17 mouse cellular contexts compared by ENCODE assay signal in genomic region chr7:52120189-52120588, GRCm38 (mm10).
"Had no signal": no experiment of that assay in that cellular context is flagged by ENCODE, and none has a peak within 500 bp of the region (broad histone marks: within the 10 kb centered on the region; RNA-seq: fewer than 3 reads in every experiment).

No protein-coding gene starts in this region.

- H3K9me3 ChIP-seq: heart, embryonic 10.5 days; heart, embryonic 12.5 days; heart, embryonic 13.5 days; heart, embryonic 15.5 days; hindbrain, embryonic 10.5 days; hindbrain, embryonic 12.5 days; hindbrain, embryonic 13.5 days; hindbrain, embryonic 15.5 days; kidney, embryonic 15.5 days had no signal

- H3K27ac ChIP-seq: heart, embryonic 10.5 days; heart, embryonic 13.5 days; heart, embryonic 15.5 days; hindbrain, embryonic 10.5 days; hindbrain, embryonic 12.5 days; hindbrain, embryonic 13.5 days; hindbrain, embryonic 14.5 days; hindbrain, embryonic 15.5 days; hindbrain, postnatal 0 days; kidney, embryonic 15.5 days; kidney, postnatal 0 days; layer of hippocampus, adult 2 months; left cerebral cortex, adult 2 months had no signal

- ATAC-seq: hindbrain, embryonic 16.5 days; hindbrain, postnatal 0 days; inflammation-experienced regulatory T-cells, adult 6 months had no signal

- H3K4me2 ChIP-seq: heart, embryonic 11.5 days; heart, embryonic 12.5 days; heart, embryonic 13.5 days; heart, embryonic 15.5 days; hindbrain, embryonic 12.5 days; hindbrain, embryonic 13.5 days; hindbrain, embryonic 14.5 days; hindbrain, embryonic 15.5 days; kidney, embryonic 15.5 days had no signal

- H3K4me3 ChIP-seq: heart, embryonic 10.5 days; heart, embryonic 12.5 days; heart, embryonic 13.5 days; heart, embryonic 15.5 days; hindbrain, embryonic 10.5 days; hindbrain, embryonic 12.5 days; hindbrain, embryonic 13.5 days; hindbrain, embryonic 15.5 days; kidney, embryonic 15.5 days; layer of hippocampus, adult 2 months; left cerebral cortex, adult 2 months had no signal

- H3K27me3 ChIP-seq: heart, embryonic 12.5 days; heart, embryonic 13.5 days; heart, embryonic 15.5 days; hindbrain, embryonic 12.5 days; hindbrain, embryonic 13.5 days; hindbrain, embryonic 15.5 days; kidney, embryonic 15.5 days had no signal

- H3K9ac ChIP-seq: heart, embryonic 12.5 days; heart, embryonic 13.5 days; heart, embryonic 15.5 days; hindbrain, embryonic 12.5 days; hindbrain, embryonic 13.5 days; hindbrain, embryonic 14.5 days; hindbrain, embryonic 15.5 days; kidney, embryonic 15.5 days had no signal

- H3K36me3 ChIP-seq: heart, embryonic 10.5 days; heart, embryonic 12.5 days; heart, embryonic 13.5 days; heart, embryonic 15.5 days; hindbrain, embryonic 10.5 days; hindbrain, embryonic 12.5 days; hindbrain, embryonic 13.5 days; hindbrain, embryonic 15.5 days; kidney, embryonic 15.5 days had no signal

- H3K4me1 ChIP-seq: heart, embryonic 10.5 days; heart, embryonic 12.5 days; heart, embryonic 13.5 days; heart, embryonic 15.5 days; hindbrain, embryonic 10.5 days; hindbrain, embryonic 12.5 days; hindbrain, embryonic 13.5 days; hindbrain, embryonic 15.5 days; kidney, embryonic 15.5 days had no signal
